Mouse (Mus musculus) stomach, postnatal 0 days (tissue): Measurements from ENCODE around the gene Cnga3. TPM values are rescaled to one million over a fixed set of nuclear protein-coding genes. Genes with fewer than 3 reads are reported as not detected.

ENCODE experiments used
- ATAC-seq: fragments of 200-750 bp; cut with Nextera tagmentation; 2 replicates; pipeline ENCODE4 v1.8.0; 2017; ENCODE audit not compliant: low FRiP score, low TSS enrichment
- DNase-seq: peaks from one replicate; pipeline ENCODE4 v3.0.0-alpha.2; 2016; ENCODE audit warnings: low spot score
- H3K27ac ChIP-seq: fragments of 300-500 bp; sonication (generic); replicated peaks from 2 replicates; pipeline ENCODE4 v1.5.1; 2014; ENCODE audit warnings: mild to moderate bottlenecking, control low read depth
- H3K27me3 ChIP-seq: fragments of 300-500 bp; sonication (generic); 2 replicates; pipeline ENCODE4 v1.6.1; 2014; ENCODE audit warnings: low read length; ENCODE audit not compliant: control insufficient read depth, insufficient read depth
- H3K36me3 ChIP-seq: fragments of 300-500 bp; sonication (generic); 2 replicates; pipeline ENCODE4 v1.6.1; 2014; ENCODE audit warnings: low read length, mixed read lengths; ENCODE audit not compliant: control insufficient read depth, insufficient read depth
- H3K4me1 ChIP-seq: fragments of 300-500 bp; sonication (generic); replicated peaks from 2 replicates; pipeline ENCODE4 v1.6.1; 2014; ENCODE audit warnings: antibody characterized with exemption; ENCODE audit not compliant: control insufficient read depth, insufficient read depth
- H3K4me2 ChIP-seq: fragments of 300-500 bp; sonication (generic); replicated peaks from 2 replicates; pipeline ENCODE4 v1.6.1; 2014; ENCODE audit warnings: low read depth, mild to moderate bottlenecking, control low read depth, moderate library complexity
- H3K4me3 ChIP-seq: fragments of 300-500 bp; sonication (generic); 2 replicates; pipeline ENCODE4 v1.5.1; 2014; ENCODE audit warnings: low read depth, low read length, control low read depth
- H3K9ac ChIP-seq: fragments of 300-500 bp; sonication (generic); 2 replicates; pipeline ENCODE4 v1.6.1; 2014; ENCODE audit warnings: mild to moderate bottlenecking, low read length, control low read depth, mixed read lengths
- H3K9me3 ChIP-seq: fragments of 300-500 bp; sonication (generic); 2 replicates; pipeline ENCODE4 v1.6.1; 2016; ENCODE audit warnings: low read length; ENCODE audit not compliant: control insufficient read depth
- CTCF ChIP-seq: IDR thresholded peaks from 2 replicates; pipeline ENCODE4 v1.5.1; 2016; ENCODE audit warnings: antibody characterized with exemption, low read depth, mild to moderate bottlenecking, moderate library complexity
- EP300 ChIP-seq: optimal IDR thresholded peaks from 2 replicates; pipeline ENCODE3; 2016; ENCODE audit warnings: antibody characterized with exemption
- WGBS: fragments of 180-500 bp; shearing (Covaris S2); extraction: QIAGEN DNeasy Blood & Tissue Kit; methylation state at CpG from one replicate; pipeline ENCODE4 v1.1.7; 2014; 5-methylcytosine and 5-hydroxymethylcytosine counted together
- polyA plus RNA-seq: library from polyadenylated mRNA; unstranded; fragments of >200 nt; fragmentation: Nextera tagmentation; extraction: Ambion mirVana; gene quantifications from 2 replicates; pipeline ENCODE4 v1.2.1, GENCODE M21; 2015

Gene Cnga3
- polyA plus RNA-seq, 1 experiment from 2014 or later = 1.2 TPM

- WGBS = 41% methylated on average over 4 of the region's 4 CpGs
- H3K4me2 ChIP-seq = no peak overlapping the region
- H3K27me3 ChIP-seq = no peaks in the 10 kb centered on the region
- H3K4me1 ChIP-seq = no peaks in the 10 kb centered on the region
- DNase-seq = no peak
- H3K9me3 ChIP-seq = no peaks in the 10 kb centered on the region
- no peak overlapping the region for H3K4me3 ChIP-seq
- H3K9ac ChIP-seq = no peak overlapping the region
- H3K27ac ChIP-seq = no peak overlapping the region
- ATAC-seq = peak; percentile 45; the same call in 1 of the 2 replicates
- TF ChIP-seq EP300 (no peak), CTCF (peak; percentile 71)
- H3K36me3 ChIP-seq = no peaks in the 10 kb centered on the region
Observed at GRCm38 (mm10) chr1:37194607-37195006, 19.6 kb upstream of the Cnga3 start.

- Histone ChIP-seq H3K4me1 (no peaks in the 10 kb centered on the region), H3K9me3 (no peaks in the 10 kb centered on the region), H3K4me3 (no peak overlapping the region), H3K27ac (no peak overlapping the region), H3K27me3 (no peaks in the 10 kb centered on the region), H3K36me3 (no peaks in the 10 kb centered on the region), H3K4me2 (no peak overlapping the region), H3K9ac (no peak overlapping the region)
- 79% methylated on average over 4 of the region's 4 CpGs for WGBS
- ATAC-seq = no peak
- TF ChIP-seq CTCF = no peak
- TF ChIP-seq EP300 = no peak
- no peak for DNase-seq
Observed at GRCm38 (mm10) chr1:37201406-37201805, 12.8 kb upstream of the Cnga3 start.

GRCm38 (mm10) chr1:37207743-37208142 is 6.5 kb upstream of the Cnga3 start:
- Histone ChIP-seq H3K4me1 (no peaks in the 10 kb centered on the region), H3K9ac (no peak overlapping the region), H3K27ac (no peak overlapping the region), H3K4me3 (no peak overlapping the region), H3K4me2 (no peak overlapping the region), H3K27me3 (no peaks in the 10 kb centered on the region), H3K36me3 (no peaks in the 10 kb centered on the region), H3K9me3 (no peaks in the 10 kb centered on the region)
- DNase-seq (no peak), ATAC-seq (no peak)
- WGBS = 39% methylated on average over 8 of the region's 8 CpGs
- no peak for TF ChIP-seq EP300
- TF ChIP-seq CTCF = no peak

GRCm38 (mm10) chr1:37212375-37212774 is 1.9 kb upstream of the Cnga3 start:
- no peak for TF ChIP-seq EP300
- TF ChIP-seq CTCF = no peak
- no peak for DNase-seq
- ATAC-seq = no peak

GRCm38 (mm10) chr1:37218386-37218785 is 4.2 kb downstream of the Cnga3 start:
- no peak for TF ChIP-seq CTCF
- no peak for TF ChIP-seq EP300
- peak; percentile 56; the same call in 1 of the 2 replicates for ATAC-seq
- 5% methylated on average over 14 of the region's 14 CpGs for WGBS
- Histone ChIP-seq H3K9ac (no peak overlapping the region), H3K27ac (no peak overlapping the region), H3K27me3 (no peaks in the 10 kb centered on the region), H3K9me3 (no peaks in the 10 kb centered on the region), H3K36me3 (no peaks in the 10 kb centered on the region), H3K4me1 (no peaks in the 10 kb centered on the region), H3K4me2 (no peak overlapping the region), H3K4me3 (no peak overlapping the region)
- peak; percentile 77 for DNase-seq

More at GRCm38 (mm10) chr1:37212375-37212774, 1.9 kb upstream of the Cnga3 start:
- Histone ChIP-seq H3K27me3 (no peaks in the 10 kb centered on the region), H3K27ac (no peak overlapping the region), H3K9me3 (no peaks in the 10 kb centered on the region), H3K4me1 (no peaks in the 10 kb centered on the region), H3K36me3 (no peaks in the 10 kb centered on the region), H3K4me3 (no peak overlapping the region), H3K9ac (no peak overlapping the region), H3K4me2 (no peak overlapping the region)
- WGBS = 89% methylated on average over 9 of the region's 9 CpGs

- Histone ChIP-seq H3K4me2 (no peak overlapping the region), H3K27me3 (no peaks in the 10 kb centered on the region), H3K4me3 (no peak overlapping the region), H3K27ac (no peak overlapping the region), H3K9ac (no peak overlapping the region), H3K9me3 (no peaks in the 10 kb centered on the region), H3K36me3 (no peaks in the 10 kb centered on the region), H3K4me1 (no peaks in the 10 kb centered on the region)
- no peak for ATAC-seq
- WGBS = 90% methylated on average over 5 of the region's 5 CpGs
- TF ChIP-seq EP300 = no peak
- TF ChIP-seq CTCF = no peak
- DNase-seq = no peak
Observed at GRCm38 (mm10) chr1:37219593-37219992, 5.4 kb downstream of the Cnga3 start.
